Mouse (Mus musculus) T-helper 17 cell (primary cell): ENCODE measurements around the gene Snx15.

Experiments used
- in situ Hi-C, 2 experiments: fragments of 300-600 bp; cut with MboI, MseI; formaldehyde crosslinking; loops; 1 replicate in 1 of 2; 2 replicates in 1 of 2; pipeline ENCODE4 v1.15.1; 2025; ENCODE audit warnings: high pct_unique_total_duplicates in 2 of 2

Gene Snx15

GRCm38 (mm10) chr19:6123330-6123729 lies 4.8 kb downstream of the Snx15 start:
- in situ Hi-C loops: no loop called here

GRCm38 (mm10) chr19:6121761-6122160 lies 6.3 kb downstream of the Snx15 start:
- in situ Hi-C loops: no loop called here

GRCm38 (mm10) chr19:6118677-6119185 lies 9.4 kb downstream of the Snx15 start:
- in situ Hi-C loops: no loop called here

GRCm38 (mm10) chr19:6117986-6118676 lies 10.0 kb downstream of the Snx15 start, which contains the start of gene Sac3d1:
TSS of gene Sac3d1 (minus strand) at chr19:6118650.
- in situ Hi-C loops: no loop called here

- in situ Hi-C loops: no loop called here
Observed at GRCm38 (mm10) chr19:6117346-6117985, 10.6 kb downstream of the Snx15 start.

- in situ Hi-C loops: no loop called here
Observed at GRCm38 (mm10) chr19:6116113-6116850, 11.8 kb downstream of the Snx15 start.

GRCm38 (mm10) chr19:6113116-6113515 lies 15.0 kb downstream of the Snx15 start:
- in situ Hi-C loops: no loop called here

- in situ Hi-C loops: no loop called here
Observed at GRCm38 (mm10) chr19:6105586-6105985, 22.5 kb downstream of the Snx15 start, which contains the start of gene Naaladl1. TSS of gene Naaladl1 (plus strand) at chr19:6105782.

GRCm38 (mm10) chr19:6104476-6104875 lies 23.6 kb downstream of the Snx15 start:
- in situ Hi-C loops: no loop called here

GRCm38 (mm10) chr19:6102169-6102853 lies 25.8 kb downstream of the Snx15 start:
- in situ Hi-C loops: no loop called here

- in situ Hi-C loops: no loop called here
Observed at GRCm38 (mm10) chr19:6101186-6101585, 26.9 kb downstream of the Snx15 start.

GRCm38 (mm10) chr19:6097847-6098246 lies 30.3 kb downstream of the Snx15 start:
- in situ Hi-C loops: no loop called here

- in situ Hi-C loops: no loop called here
Observed at GRCm38 (mm10) chr19:6094119-6094518, 34.0 kb downstream of the Snx15 start, which contains the start of gene AC131692.1. TSS of gene AC131692.1 (plus strand) at chr19:6094419.

GRCm38 (mm10) chr19:6088841-6089240 lies 39.3 kb downstream of the Snx15 start:
- in situ Hi-C loops: no loop called here

GRCm38 (mm10) chr19:6085417-6085879 lies 42.7 kb downstream of the Snx15 start:
- in situ Hi-C loops: no loop called here

GRCm38 (mm10) chr19:6084478-6085248 lies 43.4 kb downstream of the Snx15 start, which contains the start of the genes Zfpl1 and Cdca5:
TSS of gene Zfpl1 (minus strand) at chr19:6084956.
TSS of gene Cdca5 (plus strand) at chr19:6084983.
- in situ Hi-C loops: no loop called here

GRCm38 (mm10) chr19:6082156-6082555 lies 45.9 kb downstream of the Snx15 start, which contains the start of gene Gm28374:
TSS of gene Gm28374 (minus strand) at chr19:6082256.
- in situ Hi-C loops: no loop called here

- in situ Hi-C loops: no loop called here
Observed at GRCm38 (mm10) chr19:6079983-6080480, 48.1 kb downstream of the Snx15 start, which contains the start of gene Tmem262. TSS of gene Tmem262 (plus strand) at chr19:6080033.

GRCm38 (mm10) chr19:6076564-6077393 lies 51.3 kb downstream of the Snx15 start, which contains the start of gene Vps51:
TSS of gene Vps51 (minus strand) at chr19:6077231.
- in situ Hi-C loops: no loop called here
